Mouse (Mus musculus): ENCODE data around the gene Agtpbp1. TPM values are rescaled to one million over a fixed set of nuclear protein-coding genes. Genes with fewer than 3 reads are reported as not detected.

Gene Agtpbp1
- total RNA-seq (2023; ENCODE audit: inconsistent age): 50.1 to 58.1 TPM (median 52.2 TPM) in 4 replicates

GRCm38 (mm10) chr13:59584947-59585647, at the start of gene Agtpbp1, which contains the start of gene Naa35:
TSS of gene Agtpbp1 (minus strand) at chr13:59585227.
TSS of gene Naa35 (plus strand) at chr13:59585259.

Other genes starting within 250 kb of the Agtpbp1 start
- 64.0 to 86.5 TPM (median 78.1 TPM) in 4 replicates for gene Naa35, start within 50 bp of the Agtpbp1 start, total RNA-seq (2023; ENCODE audit: inconsistent age)
- gene Golm1, start 90.6 kb upstream of the Agtpbp1 start, total RNA-seq (2023; ENCODE audit: inconsistent age): 23.7 to 26.3 TPM (median 25.1 TPM) in 4 replicates
- gene 4921517D22Rik, start 108.9 kb upstream of the Agtpbp1 start, total RNA-seq (2023; ENCODE audit: inconsistent age): not detected in 4 replicates
- gene Spata31d1a, start 125.1 kb upstream of the Agtpbp1 start, total RNA-seq (2023; ENCODE audit: inconsistent age): not detected in 4 replicates
- not detected in 4 replicates for gene Spata31d1b, start 127.1 kb upstream of the Agtpbp1 start, total RNA-seq (2023; ENCODE audit: inconsistent age)
- gene Spata31d1d, start 146.5 kb upstream of the Agtpbp1 start, total RNA-seq (2023; ENCODE audit: inconsistent age): not detected in 4 replicates
- 0.70 TPM in 1 of 4 replicates, not detected in the others for gene 1700014D04Rik, start 161.5 kb upstream of the Agtpbp1 start, total RNA-seq (2023; ENCODE audit: inconsistent age)
- gene Isca1, start 184.6 kb upstream of the Agtpbp1 start, total RNA-seq (2023; ENCODE audit: inconsistent age): 86.8 to 92.3 TPM (median 91.0 TPM) in 4 replicates
- gene Gm49354, start 197.0 kb upstream of the Agtpbp1 start, total RNA-seq (2023; ENCODE audit: inconsistent age): not detected in 4 replicates
- 234 to 279 TPM (median 245 TPM) in 4 replicates for gene Tut7, start 237.9 kb upstream of the Agtpbp1 start, total RNA-seq (2023; ENCODE audit: inconsistent age)